Mouse (Mus musculus) heart, embryonic 15.5 days (tissue): ENCODE results near the gene Tefm. TPM values are rescaled to one million over a fixed set of nuclear protein-coding genes. Genes with fewer than 3 reads are reported as not detected.
A peak's percentile ranks its signal among the peaks of the same experiment; 100 is the strongest.

ENCODE experiments used
- ATAC-seq: fragments of 200-750 bp; cut with Nextera tagmentation; replicated peaks from 2 replicates; pipeline ENCODE4 v1.8.0; 2017; ENCODE audit warnings: low read depth, moderate TSS enrichment; ENCODE audit not compliant: insufficient number of reproducible peaks, insufficient read depth, low FRiP score
- H3K27ac ChIP-seq: fragments of 300-500 bp; sonication (generic); 2 replicates; pipeline ENCODE4 v1.5.1; 2015; ENCODE audit warnings: mild to moderate bottlenecking, inconsistent platforms
- H3K27me3 ChIP-seq: fragments of 300-500 bp; sonication (generic); 2 replicates; pipeline ENCODE4 v1.6.1; 2015; ENCODE audit warnings: inconsistent platforms
- H3K36me3 ChIP-seq: fragments of 300-500 bp; sonication (generic); 2 replicates; pipeline ENCODE4 v1.6.1; 2015; ENCODE audit warnings: mild to moderate bottlenecking, inconsistent platforms
- H3K4me1 ChIP-seq: fragments of 300-500 bp; sonication (generic); replicated peaks from 2 replicates; pipeline ENCODE4 v1.6.1; 2015; ENCODE audit warnings: inconsistent platforms
- H3K4me2 ChIP-seq: fragments of 300-500 bp; sonication (generic); 2 replicates; pipeline ENCODE4 v1.6.1; 2015; ENCODE audit warnings: inconsistent platforms, mild to moderate bottlenecking, moderate library complexity
- H3K4me3 ChIP-seq: fragments of 300-500 bp; sonication (generic); 2 replicates; pipeline ENCODE4 v1.5.1; 2015; ENCODE audit warnings: mild to moderate bottlenecking, inconsistent platforms
- H3K9ac ChIP-seq: fragments of 300-500 bp; sonication (generic); 2 replicates; pipeline ENCODE4 v1.6.1; 2015; ENCODE audit warnings: mild to moderate bottlenecking, inconsistent platforms
- H3K9me3 ChIP-seq: fragments of 300-500 bp; sonication (generic); replicated peaks from 2 replicates; pipeline ENCODE4 v1.6.1; 2016; ENCODE audit warnings: inconsistent platforms
- WGBS: fragments of 180-500 bp; shearing (Covaris S2); methylation state at CpG from one replicate; pipeline ENCODE4 v1.1.7; 2015; ENCODE audit warnings: mixed read lengths; 5-methylcytosine and 5-hydroxymethylcytosine counted together
- polyA plus RNA-seq: library from polyadenylated mRNA; unstranded; fragments of >200 nt; fragmentation: Nextera tagmentation; extraction: Ambion mirVana; gene quantifications from 2 replicates; pipeline ENCODE4 v1.2.1, GENCODE M21; 2015

Gene Tefm
- polyA plus RNA-seq, 1 experiment from 2014 or later: 29.2 TPM

DNA sequence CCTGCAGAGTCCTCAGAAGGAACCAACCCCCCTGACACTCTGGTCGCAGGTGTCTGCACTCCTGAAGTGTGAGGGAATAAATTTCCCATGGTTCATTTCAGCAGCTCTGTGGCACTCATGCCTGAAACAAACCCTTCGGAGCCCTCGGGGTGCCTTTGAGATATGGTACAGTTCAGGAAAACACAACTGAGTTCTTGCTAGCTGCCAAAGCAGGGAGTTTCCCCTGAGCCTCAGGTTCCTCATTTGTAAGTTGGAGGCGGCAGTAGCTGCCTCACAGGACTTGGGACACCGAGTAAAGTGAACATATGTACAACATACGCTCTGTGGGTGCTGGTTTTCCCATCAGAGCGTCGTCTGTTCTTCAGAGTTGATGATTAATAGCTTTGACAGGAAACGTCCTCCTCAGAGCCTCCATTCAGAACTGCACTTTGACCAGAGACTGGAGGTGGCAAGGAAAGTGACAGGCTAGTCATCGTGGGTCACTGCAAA is 3.9 kb upstream of the Tefm start:
- Histone ChIP-seq H3K4me1 (peaks cover 12% of the 10 kb centered on the region), H3K27ac (0 out of 2 replicates have a peak overlapping the region, but pooled peaks have one; percentile 27), H3K4me2 (no peak overlapping the region), H3K9ac (no peak overlapping the region), H3K9me3 (no peaks in the 10 kb centered on the region), H3K27me3 (no peaks in the 10 kb centered on the region), H3K36me3 (no peaks in the 10 kb centered on the region), H3K4me3 (no peak overlapping the region)
- ATAC-seq: no peak
- WGBS: 41% methylated on average over 10 of the region's 10 CpGs

DNA sequence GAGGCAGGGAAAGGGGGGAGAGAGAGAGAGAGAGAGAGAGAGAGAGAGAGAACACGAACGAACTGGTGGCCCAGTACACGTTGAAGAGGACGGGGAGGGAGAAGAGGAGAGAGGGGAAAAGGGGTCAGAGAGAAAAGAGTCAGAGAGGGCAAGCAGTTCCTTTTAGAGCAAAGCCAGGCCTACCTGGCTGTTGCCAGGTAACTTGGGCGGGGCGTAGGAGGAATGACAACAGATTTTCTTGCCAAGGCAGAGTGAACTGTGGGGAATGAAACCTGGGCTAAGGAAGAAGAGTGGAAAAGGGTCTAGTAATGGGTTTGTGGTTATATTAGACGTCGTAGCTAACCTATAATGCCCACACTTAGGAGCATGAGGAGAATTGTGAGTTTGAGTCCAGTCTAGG is 897 bp upstream of the Tefm start:
- H3K9ac ChIP-seq: peak overlapping the region; percentile 72; the same call in 1 of the 2 replicates
- no peaks in the 10 kb centered on the region for H3K9me3 ChIP-seq
- 47% methylated on average over 8 of the region's 8 CpGs for WGBS
- peaks cover 12% of the 10 kb centered on the region for H3K4me1 ChIP-seq
- peaks cover 17% of the 10 kb centered on the region for H3K36me3 ChIP-seq
- H3K27me3 ChIP-seq: no peaks in the 10 kb centered on the region
- H3K4me2 ChIP-seq: peak overlapping the region; percentile 83
- H3K27ac ChIP-seq: no peak overlapping the region
- ATAC-seq: no peak
- peak overlapping the region; percentile 66 for H3K4me3 ChIP-seq

DNA sequence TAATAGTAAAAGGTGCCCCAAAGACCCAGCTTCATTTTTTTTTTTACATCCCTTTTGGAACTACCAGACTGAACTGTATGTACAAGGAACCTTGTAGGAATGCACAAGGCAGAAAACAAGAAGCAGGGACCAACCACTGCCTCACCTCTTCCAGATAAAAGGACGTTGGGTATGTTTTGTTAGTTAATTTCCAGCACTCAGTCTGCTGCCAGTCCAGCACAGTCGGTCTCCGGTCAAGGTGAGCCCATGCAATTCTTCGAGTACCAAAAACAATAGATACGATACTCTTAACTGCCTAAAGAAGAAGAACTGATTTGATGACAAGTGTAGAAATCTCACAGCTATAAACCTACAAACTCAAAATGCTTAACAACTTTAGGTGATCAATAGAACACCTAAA is 4.2 kb downstream of the Tefm start:
- Histone ChIP-seq H3K27me3 (no peaks in the 10 kb centered on the region), H3K4me1 (peaks cover 8% of the 10 kb centered on the region), H3K9ac (no peak overlapping the region), H3K36me3 (peaks cover 41% of the 10 kb centered on the region), H3K4me3 (no peak overlapping the region), H3K4me2 (no peak overlapping the region), H3K9me3 (no peaks in the 10 kb centered on the region), H3K27ac (no peak overlapping the region)
- no peak for ATAC-seq
- WGBS: 87% methylated on average over 5 of the region's 5 CpGs

DNA sequence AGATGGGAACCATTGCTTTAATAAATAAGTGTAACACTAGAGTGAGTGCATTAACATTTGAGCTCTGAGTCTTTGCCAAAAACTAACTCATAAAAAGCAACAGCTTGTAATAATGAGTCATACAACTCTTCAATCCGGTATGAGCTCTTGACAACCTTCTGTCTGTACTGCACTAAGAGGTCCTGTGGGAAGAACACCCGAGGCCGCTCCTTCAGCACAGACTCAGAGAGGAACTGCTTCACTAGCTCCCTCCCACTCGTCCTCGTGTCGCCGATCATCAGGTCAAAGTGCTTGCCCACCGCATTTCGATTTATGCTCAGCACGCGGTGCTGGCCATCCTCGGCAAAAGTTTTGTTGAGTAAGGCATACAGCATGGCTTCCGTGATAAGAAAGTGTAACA is 5.2 kb downstream of the Tefm start:
- H3K27me3 ChIP-seq: no peaks in the 10 kb centered on the region
- no peak overlapping the region for H3K4me3 ChIP-seq
- no peak overlapping the region for H3K9ac ChIP-seq
- H3K36me3 ChIP-seq: peaks cover 51% of the 10 kb centered on the region
- H3K9me3 ChIP-seq: no peaks in the 10 kb centered on the region
- H3K4me1 ChIP-seq: peaks cover 4% of the 10 kb centered on the region
- no peak for ATAC-seq
- no peak overlapping the region for H3K4me2 ChIP-seq
- 87% methylated on average over 13 of the region's 13 CpGs for WGBS
- H3K27ac ChIP-seq: no peak overlapping the region

DNA sequence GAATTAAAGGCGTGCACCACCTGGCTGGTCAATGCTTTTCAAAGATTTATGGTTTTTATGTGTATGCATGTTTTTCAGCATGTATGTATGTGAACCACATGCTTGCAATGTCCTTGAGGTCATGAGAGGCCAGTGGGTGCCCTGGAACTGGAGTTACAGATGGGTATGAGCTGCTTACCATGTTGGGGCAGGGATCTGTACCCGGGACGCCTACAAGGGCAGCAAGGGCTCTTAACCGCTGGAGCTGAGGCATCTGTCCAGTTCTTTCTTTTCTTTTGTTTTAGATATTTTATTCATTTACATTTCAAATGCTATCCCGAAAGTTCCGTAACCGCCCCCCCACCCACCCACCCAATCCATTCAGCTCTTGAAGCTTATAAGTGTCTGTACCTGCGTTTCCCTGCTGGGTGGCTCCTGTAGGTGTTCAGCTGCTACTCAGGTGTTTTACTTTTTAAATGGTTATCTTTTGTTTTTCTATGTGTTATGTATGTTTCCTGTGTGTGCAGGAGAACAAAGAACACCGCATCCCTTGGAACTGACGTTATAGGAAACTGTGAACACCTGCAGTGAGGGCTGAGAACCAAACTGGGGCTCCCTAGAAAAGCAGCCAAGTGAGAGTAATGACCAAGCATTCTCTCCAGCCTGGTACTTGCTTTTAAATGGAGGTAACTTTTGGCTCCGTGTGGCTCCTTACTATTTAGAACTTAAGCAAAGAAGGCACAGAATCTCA is 5.9 kb downstream of the Tefm start:
- H3K36me3 ChIP-seq: peaks cover 56% of the 10 kb centered on the region
- H3K4me1 ChIP-seq: peaks cover 3% of the 10 kb centered on the region
- WGBS: 88% methylated on average over 11 of the region's 11 CpGs
- no peak overlapping the region for H3K4me3 ChIP-seq
- H3K27me3 ChIP-seq: no peaks in the 10 kb centered on the region
- ATAC-seq: no peak
- no peak overlapping the region for H3K9ac ChIP-seq
- H3K27ac ChIP-seq: no peak overlapping the region
- H3K4me2 ChIP-seq: no peak overlapping the region
- H3K9me3 ChIP-seq: no peaks in the 10 kb centered on the region

DNA sequence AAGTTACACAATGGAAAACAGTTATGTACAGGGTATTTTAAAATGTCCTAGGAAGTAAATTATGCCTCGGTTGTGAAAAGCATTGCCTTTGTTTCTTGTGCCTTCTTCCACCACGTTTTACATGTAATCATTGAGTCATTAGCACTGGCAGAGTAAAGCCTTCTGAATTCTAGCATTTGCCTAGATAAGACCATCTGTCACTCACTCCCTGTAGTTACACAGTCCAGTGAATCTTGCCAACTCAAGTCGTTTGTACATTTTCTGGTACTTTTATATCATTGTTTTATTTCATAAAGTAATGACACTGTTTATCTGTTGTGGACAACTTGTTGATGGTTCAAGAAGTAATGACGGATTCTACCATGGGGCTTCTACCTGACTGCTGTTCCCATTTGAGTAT is 7.2 kb downstream of the Tefm start:
- ATAC-seq: no peak
- WGBS: 63% methylated on average over 4 of the region's 4 CpGs
- no peak overlapping the region for H3K27ac ChIP-seq

DNA sequence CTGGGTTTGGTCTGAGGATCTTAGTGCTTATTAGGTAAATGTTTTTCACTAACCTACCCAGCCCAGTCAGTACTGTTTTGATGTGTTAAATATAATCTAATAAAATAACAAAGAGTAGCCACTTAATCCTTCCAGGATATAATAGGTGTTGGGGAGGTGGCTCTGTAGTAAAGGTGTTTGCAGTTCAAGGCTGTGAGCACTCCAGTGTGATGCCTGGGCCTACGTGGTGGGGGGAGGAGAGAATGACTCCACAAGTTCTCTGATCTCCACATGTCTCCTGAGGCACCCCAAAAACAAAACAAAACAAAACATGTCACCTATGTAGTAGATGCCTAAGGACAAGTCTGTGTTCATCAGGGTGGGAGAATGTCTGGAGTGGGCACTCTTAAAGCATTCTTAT is 9.9 kb downstream of the Tefm start:
- H3K4me2 ChIP-seq: no peak overlapping the region
- peaks cover 45% of the 10 kb centered on the region for H3K36me3 ChIP-seq
- H3K9ac ChIP-seq: no peak overlapping the region
- no peaks in the 10 kb centered on the region for H3K4me1 ChIP-seq
- WGBS: 76% methylated on average over 1 of the region's 1 CpGs
- H3K27ac ChIP-seq: no peak overlapping the region
- H3K9me3 ChIP-seq: no peaks in the 10 kb centered on the region
- no peak overlapping the region for H3K4me3 ChIP-seq
- no peak for ATAC-seq
- no peaks in the 10 kb centered on the region for H3K27me3 ChIP-seq

More for the DNA sequence above, 7.2 kb downstream of the Tefm start:
- H3K9ac ChIP-seq: no peak overlapping the region
- no peak overlapping the region for H3K4me2 ChIP-seq
- H3K4me3 ChIP-seq: no peak overlapping the region
- peaks cover 56% of the 10 kb centered on the region for H3K36me3 ChIP-seq
- H3K4me1 ChIP-seq: no peaks in the 10 kb centered on the region
- no peaks in the 10 kb centered on the region for H3K9me3 ChIP-seq
- no peaks in the 10 kb centered on the region for H3K27me3 ChIP-seq

DNA sequence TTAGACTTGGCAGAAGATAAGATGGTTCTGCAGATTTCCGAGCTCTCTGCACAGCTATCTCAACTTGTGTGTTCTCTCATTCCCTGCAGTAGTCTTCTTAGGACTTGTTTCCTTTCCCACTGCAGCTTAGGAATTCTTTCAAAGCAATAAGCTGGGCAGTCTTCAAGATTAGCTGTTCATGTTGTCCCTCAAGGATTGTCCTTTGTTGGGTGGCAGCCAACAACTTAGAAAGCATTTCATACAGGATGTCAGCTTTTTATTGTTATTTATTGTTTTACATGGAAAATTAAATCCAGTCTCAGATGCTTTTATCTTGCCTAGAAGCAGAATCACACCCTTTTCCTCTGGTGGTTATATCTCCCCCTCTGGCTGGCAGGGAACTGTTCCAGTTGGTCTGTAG is 25.6 kb downstream of the Tefm start:
- peaks cover 58% of the 10 kb centered on the region for H3K36me3 ChIP-seq
- H3K4me2 ChIP-seq: no peak overlapping the region
- H3K9me3 ChIP-seq: no peaks in the 10 kb centered on the region
- ATAC-seq: no peak
- no peak overlapping the region for H3K4me3 ChIP-seq
- no peaks in the 10 kb centered on the region for H3K4me1 ChIP-seq
- no peaks in the 10 kb centered on the region for H3K27me3 ChIP-seq
- no peak overlapping the region for H3K9ac ChIP-seq
- WGBS: 56% methylated on average over 1 of the region's 1 CpGs
- no peak overlapping the region for H3K27ac ChIP-seq

DNA sequence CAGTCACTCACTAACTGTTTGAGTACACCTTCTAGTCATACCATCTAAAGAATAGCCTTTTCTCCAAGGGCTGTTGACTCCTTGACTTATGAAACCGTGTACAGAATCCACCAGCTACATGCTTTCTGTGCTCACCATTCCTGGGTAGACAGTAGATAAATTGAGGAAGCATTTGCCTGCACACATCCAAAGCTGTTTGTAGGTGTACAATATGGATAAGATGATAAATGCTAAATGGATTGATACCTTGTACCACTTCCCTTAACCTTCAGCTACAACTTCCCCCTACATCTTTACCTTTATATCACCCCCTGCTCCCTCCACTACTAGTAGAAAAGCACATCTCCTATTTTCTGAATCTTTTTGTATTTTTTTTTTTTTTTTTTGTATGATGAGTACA is 37.6 kb downstream of the Tefm start:
- H3K27me3 ChIP-seq: no peaks in the 10 kb centered on the region
- H3K4me1 ChIP-seq: no peaks in the 10 kb centered on the region
- H3K4me3 ChIP-seq: no peak overlapping the region
- H3K4me2 ChIP-seq: no peak overlapping the region
- no peak overlapping the region for H3K9ac ChIP-seq
- ATAC-seq: no peak
- peaks cover 28% of the 10 kb centered on the region for H3K36me3 ChIP-seq
- WGBS: 74% methylated on average over 1 of the region's 1 CpGs
- H3K9me3 ChIP-seq: no peaks in the 10 kb centered on the region
- no peak overlapping the region for H3K27ac ChIP-seq

DNA sequence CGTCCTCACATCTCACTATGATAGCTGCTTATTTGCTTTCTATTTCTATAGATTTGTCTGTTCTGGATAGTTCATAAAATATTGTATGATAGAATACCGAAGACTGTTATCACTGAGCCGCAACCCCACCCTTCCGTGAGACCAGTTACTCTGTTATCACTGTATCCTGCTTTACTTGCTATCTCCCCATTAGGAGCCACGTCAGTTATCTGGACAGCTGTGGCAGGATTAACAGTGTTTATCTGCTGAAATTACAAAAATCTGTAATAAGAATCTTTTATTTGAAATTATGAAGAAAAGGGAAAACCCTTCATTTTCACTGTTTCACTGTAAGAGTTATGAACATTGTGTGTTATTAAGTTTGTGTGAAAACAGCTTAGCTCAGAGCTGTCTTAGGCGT is 40.7 kb downstream of the Tefm start:
- Histone ChIP-seq H3K27me3 (no peaks in the 10 kb centered on the region), H3K36me3 (peaks cover 25% of the 10 kb centered on the region), H3K9me3 (no peaks in the 10 kb centered on the region), H3K4me1 (no peaks in the 10 kb centered on the region), H3K4me2 (no peak overlapping the region), H3K9ac (no peak overlapping the region), H3K27ac (no peak overlapping the region), H3K4me3 (no peak overlapping the region)
- WGBS: 78% methylated on average over 6 of the region's 6 CpGs
- no peak for ATAC-seq

DNA sequence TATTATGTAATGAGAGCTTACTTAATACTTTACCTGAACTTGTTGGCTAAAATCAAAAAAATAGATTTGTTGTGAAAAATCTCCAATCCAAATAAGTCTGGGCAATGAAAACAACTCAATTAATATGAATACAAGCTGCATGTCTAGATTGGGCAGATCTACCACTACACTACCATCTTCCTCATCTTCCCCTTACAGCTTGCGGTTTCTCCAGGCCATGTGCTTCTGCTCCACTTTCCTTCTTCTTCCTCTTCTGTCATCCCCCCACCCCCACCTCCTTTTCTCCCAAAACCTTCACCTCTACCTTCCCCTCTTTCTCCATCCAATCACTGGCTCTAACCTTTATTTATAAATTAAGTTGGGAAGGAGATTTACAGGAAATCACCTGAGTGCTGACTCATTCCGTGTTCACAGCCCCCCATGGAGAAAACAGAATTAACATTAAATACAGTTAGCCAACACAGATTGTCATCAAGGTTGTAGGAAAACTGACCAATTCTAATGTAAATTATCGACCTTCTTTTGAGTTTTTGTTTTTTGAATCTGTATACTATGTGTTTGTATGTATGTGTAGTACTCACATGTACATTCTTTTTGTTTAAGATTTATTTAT is 43.4 kb downstream of the Tefm start:
- Histone ChIP-seq H3K4me1 (no peaks in the 10 kb centered on the region), H3K4me3 (no peak overlapping the region), H3K36me3 (peaks cover 29% of the 10 kb centered on the region), H3K4me2 (no peak overlapping the region), H3K9me3 (no peaks in the 10 kb centered on the region), H3K27ac (no peak overlapping the region), H3K9ac (no peak overlapping the region), H3K27me3 (no peaks in the 10 kb centered on the region)
- 87% methylated on average over 3 of the region's 3 CpGs for WGBS
- ATAC-seq: no peak
